Mouse (Mus musculus): ENCODE results near the gene Cacna1b. TPM values are rescaled to one million over a fixed set of nuclear protein-coding genes. Genes with fewer than 3 reads are reported as not detected.

Gene Cacna1b
- polyA plus RNA-seq, 1 experiment from 2014 or later: 2.7 TPM

- Histone ChIP-seq H3K4me2 (ENCODE audit: low read depth) (no peak overlapping the region), H3K27me3 (ENCODE audit: control insufficient read depth, insufficient read depth, low read length) (no peaks in the 10 kb centered on the region), H3K9me3 (ENCODE audit: control insufficient read depth, low read length) (no peaks in the 10 kb centered on the region), H3K4me3 (ENCODE audit: low read depth, low read length) (no peak overlapping the region), H3K9ac (ENCODE audit: low read length) (no peak overlapping the region), H3K27ac (ENCODE audit: low read depth, low read length) (no peak overlapping the region), H3K4me1 (ENCODE audit: control insufficient read depth, insufficient read depth, low read length) (no peaks in the 10 kb centered on the region), H3K36me3 (ENCODE audit: control insufficient read depth, insufficient read depth, low read length) (no peaks in the 10 kb centered on the region)
- peak; percentile 41; the same call in 1 of the 2 replicates for ATAC-seq (ENCODE audit: insufficient read depth, low FRiP score, low TSS enrichment)
- WGBS: 35% methylated on average over 13 of the region's 13 CpGs
- DNase-seq (ENCODE audit: low spot score): no peak
Observed at GRCm38 (mm10) chr2:24607905-24608764, 154.8 kb downstream of the Cacna1b start.

- Histone ChIP-seq H3K9ac (ENCODE audit: low read length) (no peak overlapping the region), H3K4me3 (ENCODE audit: low read depth, low read length) (no peak overlapping the region), H3K36me3 (ENCODE audit: control insufficient read depth, insufficient read depth, low read length) (no peaks in the 10 kb centered on the region), H3K4me1 (ENCODE audit: control insufficient read depth, insufficient read depth, low read length) (no peaks in the 10 kb centered on the region), H3K27me3 (ENCODE audit: control insufficient read depth, insufficient read depth, low read length) (no peaks in the 10 kb centered on the region), H3K4me2 (ENCODE audit: low read depth) (no peak overlapping the region), H3K27ac (ENCODE audit: low read depth, low read length) (no peak overlapping the region), H3K9me3 (ENCODE audit: control insufficient read depth, low read length) (no peaks in the 10 kb centered on the region)
- DNase-seq (ENCODE audit: low spot score) (no peak), ATAC-seq (ENCODE audit: insufficient read depth, low FRiP score, low TSS enrichment) (no peak)
- WGBS: 84% methylated on average over 15 of the region's 15 CpGs
Observed at GRCm38 (mm10) chr2:24606531-24606930, 156.4 kb downstream of the Cacna1b start.

GRCm38 (mm10) chr2:24605096-24605495, 157.9 kb downstream of the Cacna1b start:
- no peak overlapping the region for H3K9ac ChIP-seq (ENCODE audit: low read length)
- WGBS: 89% methylated on average over 4 of the region's 4 CpGs
- no peak overlapping the region for H3K27ac ChIP-seq (ENCODE audit: low read depth, low read length)
- H3K9me3 ChIP-seq (ENCODE audit: control insufficient read depth, low read length): no peaks in the 10 kb centered on the region
- H3K27me3 ChIP-seq (ENCODE audit: control insufficient read depth, insufficient read depth, low read length): no peaks in the 10 kb centered on the region
- DNase-seq (ENCODE audit: low spot score) (no peak), ATAC-seq (ENCODE audit: insufficient read depth, low FRiP score, low TSS enrichment) (no peak)
- no peak overlapping the region for H3K4me2 ChIP-seq (ENCODE audit: low read depth)
- H3K4me1 ChIP-seq (ENCODE audit: control insufficient read depth, insufficient read depth, low read length): no peaks in the 10 kb centered on the region
- no peak overlapping the region for H3K4me3 ChIP-seq (ENCODE audit: low read depth, low read length)
- H3K36me3 ChIP-seq (ENCODE audit: control insufficient read depth, insufficient read depth, low read length): no peaks in the 10 kb centered on the region

- no peak overlapping the region for H3K9ac ChIP-seq (ENCODE audit: low read length)
- H3K4me3 ChIP-seq (ENCODE audit: low read depth, low read length): no peak overlapping the region
- DNase-seq (ENCODE audit: low spot score): no peak
- H3K4me2 ChIP-seq (ENCODE audit: low read depth): no peak overlapping the region
- 92% methylated on average over 4 of the region's 4 CpGs for WGBS
- H3K4me1 ChIP-seq (ENCODE audit: control insufficient read depth, insufficient read depth, low read length): no peaks in the 10 kb centered on the region
- H3K27ac ChIP-seq (ENCODE audit: low read depth, low read length): no peak overlapping the region
- ATAC-seq (ENCODE audit: insufficient read depth, low FRiP score, low TSS enrichment): no peak
- no peaks in the 10 kb centered on the region for H3K36me3 ChIP-seq (ENCODE audit: control insufficient read depth, insufficient read depth, low read length)
- H3K27me3 ChIP-seq (ENCODE audit: control insufficient read depth, insufficient read depth, low read length): no peaks in the 10 kb centered on the region
- no peaks in the 10 kb centered on the region for H3K9me3 ChIP-seq (ENCODE audit: control insufficient read depth, low read length)
Observed at GRCm38 (mm10) chr2:24589426-24589825, 173.5 kb downstream of the Cacna1b start.

- Histone ChIP-seq H3K27ac (ENCODE audit: low read depth, low read length) (no peak overlapping the region), H3K27me3 (ENCODE audit: control insufficient read depth, insufficient read depth, low read length) (no peaks in the 10 kb centered on the region), H3K9me3 (ENCODE audit: control insufficient read depth, low read length) (no peaks in the 10 kb centered on the region), H3K36me3 (ENCODE audit: control insufficient read depth, insufficient read depth, low read length) (no peaks in the 10 kb centered on the region), H3K9ac (ENCODE audit: low read length) (no peak overlapping the region), H3K4me1 (ENCODE audit: control insufficient read depth, insufficient read depth, low read length) (no peaks in the 10 kb centered on the region), H3K4me2 (ENCODE audit: low read depth) (no peak overlapping the region), H3K4me3 (ENCODE audit: low read depth, low read length) (no peak overlapping the region)
- DNase-seq (ENCODE audit: low spot score): no peak
- ATAC-seq (ENCODE audit: insufficient read depth, low FRiP score, low TSS enrichment): no peak
Observed at GRCm38 (mm10) chr2:24587999-24588398, 175.0 kb downstream of the Cacna1b start.

GRCm38 (mm10) chr2:24574616-24575015, 188.3 kb downstream of the Cacna1b start:
- H3K9ac ChIP-seq (ENCODE audit: low read length): no peak overlapping the region
- H3K27me3 ChIP-seq (ENCODE audit: control insufficient read depth, insufficient read depth, low read length): no peaks in the 10 kb centered on the region
- no peak for ATAC-seq (ENCODE audit: insufficient read depth, low FRiP score, low TSS enrichment)
- peak; percentile 62 for DNase-seq (ENCODE audit: low spot score)
- H3K36me3 ChIP-seq (ENCODE audit: control insufficient read depth, insufficient read depth, low read length): no peaks in the 10 kb centered on the region
- 20% methylated on average over 3 of the region's 3 CpGs for WGBS
- no peak overlapping the region for H3K4me3 ChIP-seq (ENCODE audit: low read depth, low read length)
- no peaks in the 10 kb centered on the region for H3K9me3 ChIP-seq (ENCODE audit: control insufficient read depth, low read length)
- H3K4me1 ChIP-seq (ENCODE audit: control insufficient read depth, insufficient read depth, low read length): no peaks in the 10 kb centered on the region
- no peak overlapping the region for H3K27ac ChIP-seq (ENCODE audit: low read depth, low read length)
- no peak overlapping the region for H3K4me2 ChIP-seq (ENCODE audit: low read depth)

- 94% methylated on average over 1 of the region's 1 CpGs for WGBS
Observed at GRCm38 (mm10) chr2:24570917-24571316, 192.0 kb downstream of the Cacna1b start.

GRCm38 (mm10) chr2:24568555-24568954, 194.4 kb downstream of the Cacna1b start:
- DNase-seq (ENCODE audit: low spot score) (no peak), ATAC-seq (ENCODE audit: insufficient read depth, low FRiP score, low TSS enrichment) (no peak)
- no peaks in the 10 kb centered on the region for H3K9me3 ChIP-seq (ENCODE audit: control insufficient read depth, low read length)
- no peak overlapping the region for H3K4me2 ChIP-seq (ENCODE audit: low read depth)
- 13% methylated on average over 3 of the region's 3 CpGs for WGBS
- no peak overlapping the region for H3K4me3 ChIP-seq (ENCODE audit: low read depth, low read length)
- H3K27ac ChIP-seq (ENCODE audit: low read depth, low read length): no peak overlapping the region
- no peaks in the 10 kb centered on the region for H3K27me3 ChIP-seq (ENCODE audit: control insufficient read depth, insufficient read depth, low read length)
- H3K9ac ChIP-seq (ENCODE audit: low read length): no peak overlapping the region
- H3K36me3 ChIP-seq (ENCODE audit: control insufficient read depth, insufficient read depth, low read length): no peaks in the 10 kb centered on the region
- no peaks in the 10 kb centered on the region for H3K4me1 ChIP-seq (ENCODE audit: control insufficient read depth, insufficient read depth, low read length)

More at GRCm38 (mm10) chr2:24570917-24571316, 192.0 kb downstream of the Cacna1b start:
- Histone ChIP-seq H3K4me2 (ENCODE audit: low read depth) (no peak overlapping the region), H3K27me3 (ENCODE audit: control insufficient read depth, insufficient read depth, low read length) (no peaks in the 10 kb centered on the region), H3K4me3 (ENCODE audit: low read depth, low read length) (no peak overlapping the region), H3K36me3 (ENCODE audit: control insufficient read depth, insufficient read depth, low read length) (no peaks in the 10 kb centered on the region), H3K9me3 (ENCODE audit: control insufficient read depth, low read length) (no peaks in the 10 kb centered on the region), H3K27ac (ENCODE audit: low read depth, low read length) (no peak overlapping the region), H3K9ac (ENCODE audit: low read length) (no peak overlapping the region), H3K4me1 (ENCODE audit: control insufficient read depth, insufficient read depth, low read length) (no peaks in the 10 kb centered on the region)
- ATAC-seq (ENCODE audit: insufficient read depth, low FRiP score, low TSS enrichment) (no peak), DNase-seq (ENCODE audit: low spot score) (no peak)
